Mouse (Mus musculus): Measurements from ENCODE around the gene Nrk. TPM values are rescaled to one million over a fixed set of nuclear protein-coding genes. Genes with fewer than 3 reads are reported as not detected.

Nrk gene
- under 1 TPM in 2 of 4 experiments, not detected in 2; 0.07 to 0.11 TPM for total RNA-seq (2022)

DNA sequence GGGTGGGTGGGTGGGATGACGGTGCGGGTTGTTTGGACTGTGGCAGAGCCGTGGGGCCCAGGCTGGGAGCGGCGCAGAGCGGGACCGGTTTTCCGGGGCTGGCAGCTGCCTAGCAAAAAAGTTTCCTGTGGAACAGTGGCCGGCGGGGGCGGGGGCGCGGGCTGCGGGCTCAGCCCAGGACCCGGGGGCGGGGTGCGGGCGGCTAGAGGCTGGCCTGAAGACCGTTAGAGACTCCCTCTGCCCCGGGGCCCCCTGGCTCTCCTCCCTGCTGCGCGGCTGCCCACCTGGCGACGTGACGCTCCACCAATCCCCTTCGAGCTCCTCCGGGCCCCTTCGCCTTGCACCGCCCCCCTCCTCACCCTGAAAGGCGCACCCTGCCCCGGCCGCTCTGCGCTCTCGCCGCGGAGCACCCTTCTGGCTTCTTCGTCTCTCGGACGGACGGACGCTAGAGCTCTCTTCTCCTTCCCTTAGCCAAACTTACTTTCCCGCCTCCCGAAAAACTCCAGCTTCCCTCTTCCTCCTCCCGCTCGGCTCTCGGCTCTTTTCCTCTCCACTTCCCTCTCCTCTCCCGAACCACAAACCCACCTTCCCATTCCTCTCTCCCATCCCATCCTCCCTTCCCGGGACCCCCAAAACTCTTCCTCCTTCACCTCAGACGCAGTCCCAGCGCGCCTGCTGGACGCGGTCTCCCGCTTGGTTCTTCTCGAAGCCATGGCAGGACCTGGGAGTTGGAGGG is at the start of gene Nrk:
Nrk (plus strand) TSS at position 390 of the 736 bp plus-strand sequence.
- DNase-seq (ENCODE audit: low spot score in 2 of 2), result no peak

DNA sequence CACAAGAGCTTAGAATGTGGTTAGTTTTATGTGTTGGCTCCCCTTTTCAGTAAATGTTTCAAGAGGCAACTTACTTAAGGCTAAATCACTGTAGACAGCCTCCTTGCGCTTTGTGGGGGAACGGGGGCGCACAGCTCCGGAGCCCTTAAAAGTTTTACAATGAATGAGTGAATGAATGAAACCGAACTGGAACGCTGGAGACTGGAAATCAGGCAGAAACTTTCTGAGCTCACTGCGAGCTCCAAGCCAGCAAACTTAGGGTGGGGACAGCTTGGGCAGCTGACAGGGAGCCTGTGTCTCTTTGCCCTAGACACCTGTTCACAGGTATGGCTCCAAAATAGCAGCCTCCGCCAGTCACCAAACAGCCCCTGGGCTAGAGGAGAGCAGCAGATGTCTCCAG is 864 bp upstream of the Nrk start:
- no peak for DNase-seq (ENCODE audit: low spot score in 2 of 2)

DNA sequence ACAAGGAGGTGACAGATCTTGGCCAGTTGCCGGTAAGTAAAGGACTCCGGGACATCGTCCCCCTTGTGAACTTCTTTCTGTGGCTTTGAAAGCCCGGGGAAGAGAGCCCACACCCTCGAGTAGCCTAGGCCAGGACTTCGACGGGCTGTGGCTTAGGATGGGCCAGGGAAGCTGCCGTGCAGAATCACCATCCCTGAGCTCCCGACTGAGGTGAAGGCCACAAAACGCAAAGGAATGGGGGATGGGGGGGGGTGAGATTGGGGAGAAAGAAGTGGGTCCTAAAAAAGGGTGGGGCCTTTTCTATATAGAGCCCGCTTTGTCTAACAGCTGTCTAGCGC is 516 bp downstream of the Nrk start:
- no peak for DNase-seq (ENCODE audit: low spot score in 2 of 2)

DNA sequence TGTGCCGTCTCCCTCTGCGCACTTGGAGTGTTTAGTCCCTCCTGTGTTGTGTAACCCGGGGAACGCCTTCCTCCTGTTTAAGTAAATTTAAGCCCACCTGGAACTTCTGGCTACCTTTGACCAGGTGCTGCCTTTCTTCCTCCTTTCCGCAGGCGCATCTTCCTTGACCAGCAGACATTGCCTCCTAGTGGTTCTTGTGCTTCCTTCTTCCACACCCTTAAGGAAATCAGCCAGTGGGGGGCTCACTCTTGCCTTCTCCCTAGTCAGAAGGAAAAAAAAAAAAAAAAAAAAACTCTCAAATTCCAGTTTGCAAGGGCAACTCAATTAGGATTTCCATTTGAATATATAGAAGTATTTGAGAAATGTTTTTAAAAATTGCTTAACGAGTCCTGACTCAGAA is 4.8 kb downstream of the Nrk start:
- DNase-seq (ENCODE audit: low spot score in 2 of 2), result no peak

DNA sequence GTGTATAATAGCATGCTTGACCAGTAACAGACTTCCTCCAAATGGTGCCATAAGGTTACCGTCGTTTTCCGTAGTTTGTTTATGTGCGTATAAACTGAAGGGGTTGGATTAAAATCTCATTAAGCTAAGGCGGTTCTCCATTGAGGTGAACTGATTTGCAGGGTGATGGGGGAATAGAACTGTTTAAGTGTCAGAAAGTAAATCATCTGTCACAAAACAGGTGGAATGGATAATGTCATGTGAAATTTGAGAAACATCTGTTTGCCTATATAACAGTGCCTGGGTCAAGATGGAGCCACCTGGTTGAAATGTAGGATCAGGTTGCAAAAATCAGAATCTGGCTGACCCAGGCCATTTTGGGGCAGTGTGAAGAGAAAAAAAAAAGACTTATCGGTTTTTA is 29.7 kb downstream of the Nrk start:
- no peak for DNase-seq (ENCODE audit: low spot score in 2 of 2)

DNA sequence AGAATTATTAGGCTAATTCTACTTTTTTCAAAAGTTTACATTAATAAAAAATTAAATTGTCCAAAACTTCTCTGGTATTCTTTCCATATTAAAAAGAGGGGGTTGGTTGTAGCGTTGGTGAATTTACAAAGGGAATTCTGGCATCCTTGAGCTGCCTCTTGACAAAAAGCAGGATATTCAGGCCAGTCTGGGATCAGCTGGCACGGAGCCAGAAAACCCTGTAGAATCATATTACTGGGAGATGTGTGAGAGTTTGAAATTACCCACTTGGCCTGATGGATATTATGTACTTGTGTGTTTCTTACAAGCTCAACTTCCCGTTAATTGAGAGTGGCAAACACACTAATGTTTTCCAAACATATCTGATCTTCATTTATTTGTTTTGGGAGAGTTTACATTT is 46.5 kb downstream of the Nrk start:
- no peak for DNase-seq (ENCODE audit: low spot score in 2 of 2)

DNA sequence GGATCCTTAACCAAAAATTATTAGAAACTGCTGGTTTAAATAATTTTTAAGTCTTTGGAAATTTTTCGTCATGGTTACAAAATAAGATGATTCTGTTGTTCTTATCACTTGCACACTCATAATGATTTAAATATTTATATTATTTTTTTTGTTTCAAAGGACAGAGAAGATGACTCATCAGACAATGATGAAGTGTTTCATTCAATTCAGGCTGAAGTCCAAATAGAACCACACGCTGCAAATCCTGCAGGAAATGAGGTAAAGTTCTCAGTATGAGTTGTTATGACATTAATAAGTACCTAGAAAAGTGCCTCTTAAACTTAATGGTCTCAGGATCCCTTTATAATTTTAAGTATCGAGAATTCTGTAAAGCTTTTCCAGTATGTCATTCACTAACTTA is 64.3 kb downstream of the Nrk start:
- DNase-seq (ENCODE audit: low spot score in 2 of 2), result no peak

DNA sequence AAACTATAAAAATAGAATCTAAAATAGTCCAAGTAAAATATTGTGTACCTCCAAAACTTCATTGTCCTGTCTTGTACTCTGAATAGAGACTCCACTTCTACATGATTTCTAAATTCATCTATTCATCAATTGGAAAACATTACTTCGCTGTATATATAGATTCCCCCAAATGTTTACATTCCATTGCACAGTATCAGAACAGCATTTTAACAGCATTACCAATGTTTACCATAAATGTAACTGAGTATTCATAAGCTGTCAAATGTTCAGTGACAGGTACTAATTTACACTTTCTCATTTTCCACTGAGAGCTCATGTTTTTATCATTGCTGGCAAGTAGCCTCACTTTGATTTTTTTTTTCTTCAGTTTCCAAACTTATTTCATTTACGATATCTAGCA is 65.0 kb downstream of the Nrk start:
- DNase-seq (ENCODE audit: low spot score in 2 of 2), result no peak

DNA sequence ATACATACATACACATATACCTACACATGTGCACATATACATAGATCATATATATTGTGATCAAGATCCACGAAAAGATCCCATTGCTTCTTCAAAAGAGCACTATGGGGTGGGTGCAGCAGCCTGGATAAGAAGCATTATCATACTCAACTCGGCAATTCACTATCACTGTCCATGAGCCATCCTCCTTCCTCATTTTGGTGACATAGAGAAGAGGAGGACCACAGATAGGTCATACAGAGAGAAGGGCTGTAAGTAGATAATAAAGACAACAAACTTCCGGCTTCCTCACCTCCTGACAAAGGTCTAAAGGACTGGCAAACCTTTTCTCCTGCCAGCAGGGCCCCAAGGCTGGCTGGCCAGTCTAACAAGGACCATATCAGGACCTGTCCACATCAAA is 100.3 kb downstream of the Nrk start:
- DNase-seq (ENCODE audit: low spot score in 2 of 2), result no peak

DNA sequence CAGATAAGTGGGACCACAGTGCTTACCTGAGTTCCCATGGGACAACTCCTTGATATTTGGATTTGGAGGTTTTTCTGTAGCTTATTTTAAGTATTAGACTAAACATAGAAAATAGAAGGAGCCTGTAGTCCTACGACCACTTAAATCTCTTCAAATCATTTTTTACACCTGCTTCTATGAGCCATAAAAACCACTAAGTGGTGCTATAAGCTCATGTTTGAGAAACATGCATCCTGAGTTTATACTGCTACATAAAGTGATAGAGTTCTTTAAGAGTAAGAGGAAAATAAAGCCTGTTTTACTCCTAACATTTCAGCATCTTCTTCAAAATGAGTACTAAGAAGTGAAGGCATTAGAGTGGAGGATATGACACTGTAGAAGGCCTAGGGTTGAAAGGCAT is 102.3 kb downstream of the Nrk start:
- DNase-seq (ENCODE audit: low spot score in 2 of 2), result no peak

DNA sequence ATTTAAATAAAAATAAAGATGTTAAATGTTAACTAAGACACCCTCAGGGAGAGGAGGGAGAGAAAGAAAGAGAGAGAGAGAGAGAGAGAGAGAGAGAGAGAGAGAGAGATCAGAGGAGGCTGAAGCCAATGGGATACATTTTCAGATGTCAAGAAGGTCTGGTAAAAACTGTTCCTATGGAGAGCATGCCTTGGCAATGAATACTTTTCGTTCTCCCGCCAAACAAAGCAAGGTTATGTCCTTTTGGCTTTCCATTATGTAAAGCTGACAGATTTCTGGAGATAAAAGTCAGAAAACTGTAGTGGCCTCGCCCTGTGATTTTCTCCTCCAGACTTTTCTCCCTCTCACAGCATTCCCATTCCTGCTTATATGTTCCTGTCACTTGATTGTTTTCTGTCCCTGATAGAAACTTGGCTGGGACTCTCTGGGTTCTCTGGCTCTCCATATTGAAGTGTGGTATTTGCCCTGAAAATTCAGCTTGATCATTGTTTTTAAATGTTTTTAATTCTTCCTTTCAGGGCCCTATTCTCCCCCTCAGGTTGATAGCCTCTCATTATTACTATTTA is 112.4 kb downstream of the Nrk start:
- no peak for DNase-seq (ENCODE audit: low spot score in 2 of 2)

DNA sequence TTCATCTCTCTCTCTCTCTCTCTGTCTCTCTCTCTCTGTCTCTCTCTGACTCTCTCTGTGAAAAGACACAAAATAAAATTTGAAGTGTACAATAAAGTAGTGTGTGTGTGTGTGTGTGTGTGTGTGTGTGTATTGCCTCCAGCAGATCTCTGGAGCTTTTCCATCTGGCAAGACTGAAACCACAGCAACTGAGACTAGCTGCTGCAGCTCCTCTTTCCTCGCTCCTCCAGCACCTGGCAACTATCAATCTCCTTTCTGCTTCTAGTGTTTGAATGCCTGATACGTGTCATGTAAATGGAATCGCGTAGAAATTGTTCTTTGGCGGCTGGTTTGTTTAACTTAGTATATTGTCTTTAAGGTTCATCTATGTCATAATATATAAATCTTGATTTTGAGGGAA is 113.1 kb downstream of the Nrk start:
- no peak for DNase-seq (ENCODE audit: low spot score in 2 of 2)

DNA sequence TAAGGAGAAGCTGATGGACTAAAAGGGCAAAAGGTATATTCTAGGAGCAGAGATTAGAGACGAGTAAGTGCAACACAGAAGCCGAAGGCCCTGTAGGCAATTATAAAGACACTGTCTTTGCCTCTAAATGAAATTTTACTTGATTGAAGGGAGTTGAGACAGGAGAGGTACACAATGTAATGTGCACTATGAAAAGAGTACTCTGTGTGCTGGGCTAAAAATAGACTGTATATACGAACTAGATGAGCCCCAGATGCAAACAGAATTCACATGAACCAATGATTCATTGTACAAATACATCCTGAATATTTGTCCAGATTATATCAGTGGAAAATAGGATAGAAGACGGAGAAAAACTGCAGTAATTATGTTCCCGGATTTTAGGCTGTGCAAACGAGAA is 113.7 kb downstream of the Nrk start:
- DNase-seq (ENCODE audit: low spot score in 2 of 2), result no peak

DNA sequence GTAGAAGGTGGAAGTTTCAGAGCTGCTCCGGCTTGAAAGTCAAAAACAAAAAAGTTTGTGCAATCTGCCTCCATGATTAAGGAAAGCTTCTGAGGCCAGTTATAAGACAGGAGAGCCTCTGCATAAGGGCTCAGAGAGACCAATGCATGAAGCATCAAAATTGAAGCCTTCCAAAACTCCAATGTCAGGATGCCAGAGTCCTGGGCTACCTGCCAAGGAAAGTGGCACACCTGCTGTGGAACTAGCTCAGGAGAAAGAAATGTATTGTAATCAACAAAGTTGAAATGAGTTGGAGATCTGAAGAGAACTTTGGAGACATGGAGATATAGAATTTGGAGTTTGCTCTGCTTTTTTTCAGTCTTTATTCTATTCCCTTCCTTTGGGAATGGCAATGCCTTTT is 123.4 kb downstream of the Nrk start:
- no peak for DNase-seq (ENCODE audit: low spot score in 2 of 2)

DNA sequence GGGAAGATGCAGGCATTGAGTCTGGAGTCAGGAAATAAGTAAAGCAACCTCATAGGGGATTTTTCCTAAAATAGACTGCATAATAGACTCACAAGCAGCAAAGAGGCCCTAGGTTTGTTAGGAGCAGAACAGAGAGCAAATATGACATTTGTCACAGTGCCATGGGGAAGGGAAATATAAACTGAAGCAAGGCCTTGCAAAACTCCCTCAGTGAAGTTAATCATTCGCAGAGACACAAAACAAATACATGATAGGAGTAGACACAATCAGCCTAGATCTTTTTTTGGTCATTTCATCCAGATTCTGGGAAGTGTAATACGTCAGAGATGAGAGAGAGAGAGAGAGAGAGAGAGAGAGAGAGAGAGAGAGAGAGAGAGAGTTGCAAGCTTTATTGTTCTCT is 125.1 kb downstream of the Nrk start:
- DNase-seq (ENCODE audit: low spot score in 2 of 2), result no peak

DNA sequence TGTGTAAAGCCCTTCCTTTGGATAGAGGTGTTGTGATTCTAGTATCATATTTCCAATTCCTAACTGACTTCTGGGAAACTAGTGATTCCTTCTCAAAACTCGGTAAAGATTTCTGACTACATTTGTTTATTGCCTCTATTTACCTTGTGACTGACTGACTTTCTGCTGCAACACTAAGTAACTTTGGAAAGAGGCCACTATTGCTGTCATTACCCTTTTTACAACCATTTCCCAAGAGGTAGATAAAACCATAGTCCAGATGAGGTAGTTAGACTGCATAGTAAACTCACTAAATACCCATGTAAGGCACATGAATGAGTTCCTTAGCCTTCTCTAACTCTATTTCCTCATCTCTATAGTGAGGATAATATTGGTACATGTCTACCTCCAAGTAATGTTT is 126.9 kb downstream of the Nrk start:
- DNase-seq (ENCODE audit: low spot score in 2 of 2), result no peak

DNA sequence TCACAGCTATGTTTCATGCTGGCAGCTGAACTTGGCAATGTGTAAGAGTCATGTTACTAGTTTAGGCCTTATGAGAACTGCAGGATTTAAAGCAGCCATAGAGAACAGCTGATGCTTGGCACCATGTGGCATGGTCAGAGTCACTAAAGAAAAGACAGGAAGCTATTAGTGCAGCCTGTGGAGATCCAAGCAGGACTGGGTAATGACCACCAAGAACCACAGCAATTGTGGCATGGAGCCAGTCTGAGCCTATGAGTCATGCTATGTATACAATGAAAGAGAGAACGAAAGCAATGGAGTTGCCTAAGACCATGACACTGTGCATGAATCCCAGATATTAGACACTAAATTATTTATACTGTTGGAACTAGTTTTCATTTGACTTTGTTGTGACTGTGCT is 137.7 kb downstream of the Nrk start:
- no peak for DNase-seq (ENCODE audit: low spot score in 2 of 2)

DNA sequence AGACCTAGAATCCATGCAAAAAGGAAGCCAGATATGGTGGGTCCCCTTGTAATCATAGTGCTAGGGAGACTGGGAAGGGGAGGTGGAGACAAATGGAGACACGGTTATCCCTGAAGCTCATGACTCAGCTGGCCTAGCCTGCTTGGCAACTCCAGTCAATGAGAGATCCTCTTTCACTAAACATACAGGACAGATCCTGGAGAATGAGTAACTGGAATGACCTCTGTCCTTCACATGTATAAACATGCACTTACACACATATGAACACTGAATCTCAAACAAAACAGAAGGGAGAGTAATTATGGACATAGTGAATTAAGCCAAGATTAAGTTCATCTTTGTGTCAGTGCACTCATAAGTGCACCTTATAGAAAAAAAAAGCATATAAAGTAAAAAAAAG is 138.9 kb downstream of the Nrk start:
- no peak for DNase-seq (ENCODE audit: low spot score in 2 of 2)

Other genes with a start within 250 kb of the Nrk start
- not detected for gene Serpina7, start 170.8 kb downstream of the Nrk start, total RNA-seq (2022)
- not detected for gene 4930513O06Rik, start 171.8 kb downstream of the Nrk start, total RNA-seq (2022)